Mouse (Mus musculus) lung, postnatal 10 days (tissue): ENCODE results near the gene Robo1.
"Not testable (repeated sequence)": the region's sequence is repeated elsewhere in the genome, so short reads cannot be mapped to it uniquely, and the experiment has no call there.

Experiments
- DNase-seq: peaks from one replicate; pipeline ENCODE4 v3.0.0; 2021

Gene Robo1

GRCm38 (mm10) chr16:72458155-72458554 is 150.0 kb downstream of the Robo1 start:
- no peak for DNase-seq

GRCm38 (mm10) chr16:72458576-72458975 is 150.5 kb downstream of the Robo1 start:
- DNase-seq, result no peak

GRCm38 (mm10) chr16:72465696-72466095 is 157.6 kb downstream of the Robo1 start:
- DNase-seq, result no peak

- no peak for DNase-seq
Measured at GRCm38 (mm10) chr16:72470037-72470673, 162.0 kb downstream of the Robo1 start.

- DNase-seq, result no peak
Measured at GRCm38 (mm10) chr16:72510716-72511199, 202.7 kb downstream of the Robo1 start.

- DNase-seq, result no peak
Measured at GRCm38 (mm10) chr16:72531337-72531736, 223.2 kb downstream of the Robo1 start.

- no peak for DNase-seq
Measured at GRCm38 (mm10) chr16:72533900-72534571, 225.9 kb downstream of the Robo1 start.

GRCm38 (mm10) chr16:72538171-72538570 is 230.1 kb downstream of the Robo1 start:
- no peak for DNase-seq

- no peak for DNase-seq
Measured at GRCm38 (mm10) chr16:72543928-72544327, 235.8 kb downstream of the Robo1 start.

- no peak for DNase-seq
Measured at GRCm38 (mm10) chr16:72544950-72545349, 236.8 kb downstream of the Robo1 start.

- DNase-seq, result no peak
Measured at GRCm38 (mm10) chr16:72551672-72552243, 243.7 kb downstream of the Robo1 start.

GRCm38 (mm10) chr16:72553713-72554112 is 245.6 kb downstream of the Robo1 start:
- DNase-seq, result no peak

GRCm38 (mm10) chr16:72562149-72562548 is 254.0 kb downstream of the Robo1 start:
- DNase-seq, result not testable (repeated sequence)

- DNase-seq, result no peak
Measured at GRCm38 (mm10) chr16:72563196-72563963, 255.3 kb downstream of the Robo1 start.

GRCm38 (mm10) chr16:72575171-72575570 is 267.1 kb downstream of the Robo1 start:
- DNase-seq, result no peak

- DNase-seq, result no peak
Measured at GRCm38 (mm10) chr16:72576956-72577355, 268.9 kb downstream of the Robo1 start.

GRCm38 (mm10) chr16:72584454-72585159 is 276.5 kb downstream of the Robo1 start:
- no peak for DNase-seq

- DNase-seq, result no peak
Measured at GRCm38 (mm10) chr16:72585160-72585813, 277.2 kb downstream of the Robo1 start.

GRCm38 (mm10) chr16:72587376-72588072 is 279.4 kb downstream of the Robo1 start:
- no peak for DNase-seq

GRCm38 (mm10) chr16:72603487-72604206 is 295.5 kb downstream of the Robo1 start:
- DNase-seq, result no peak

GRCm38 (mm10) chr16:72605066-72605465 is 297.0 kb downstream of the Robo1 start:
- peak; percentile 81 for DNase-seq
